Mouse (Mus musculus) embryonic fibroblast, embryonic 13.5 days (primary cell): ENCODE results near the gene Stx5a.

Experiments used
- CTCF ChIP-seq: IDR thresholded peaks from 2 replicates; pipeline ENCODE4 v1.5.1; 2011; ENCODE audit warnings: mild to moderate bottlenecking, control low read depth, low read length, moderate library complexity, borderline replicate concordance; ENCODE audit not compliant: insufficient read depth
- POLR2A ChIP-seq: IDR thresholded peaks from 2 replicates; pipeline ENCODE4 v1.6.1; 2011; ENCODE audit warnings: low read depth, mild to moderate bottlenecking, control low read depth, low read length, moderate library complexity

DNA sequence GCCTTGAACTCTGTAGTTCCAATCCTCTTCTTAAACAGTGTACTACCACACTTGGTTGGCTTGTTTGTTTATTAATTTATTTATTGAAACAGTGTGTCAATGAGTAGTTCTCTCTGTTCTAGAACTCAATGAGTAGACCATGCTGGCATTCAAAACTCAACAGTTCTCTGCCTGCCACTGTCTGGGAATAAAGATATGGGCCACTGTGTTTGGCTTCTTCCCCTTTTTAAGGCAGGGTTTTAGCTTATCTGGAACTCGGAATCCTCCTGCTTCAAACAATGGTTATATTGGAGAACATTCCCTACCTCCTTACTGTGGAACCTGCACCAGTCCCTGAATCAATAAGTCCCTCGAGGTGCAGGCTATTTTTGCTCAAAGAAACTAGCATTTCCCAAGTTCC is 17.7 kb downstream of the Stx5a start:
- TF ChIP-seq CTCF (no peak), POLR2A (no peak)
